Mouse (Mus musculus): ENCODE results near the gene Gabbr2. TPM values are rescaled to one million over a fixed set of nuclear protein-coding genes. Genes with fewer than 3 reads are reported as not detected.

Gene Gabbr2
- total and polyA plus RNA-seq, 3 experiments, result not detected

GRCm38 (mm10) chr4:46775959-46776358, 215.7 kb downstream of the Gabbr2 start (continued):
- no peak for TF ChIP-seq UBTF (IDR thresholded peaks at IDR 0.05; ENCODE audit: low read depth, low read length)
- no peak for TF ChIP-seq HCFC1 (IDR thresholded peaks at IDR 0.05; ENCODE audit: low read depth, low read length)
- 0 out of 2 replicates have a peak, but pooled peaks have one; percentile 43 for TF ChIP-seq MAFK (IDR thresholded peaks at IDR 0.05; ENCODE audit: insufficient replicate concordance, low read length)
- peak; percentile 58 for TF ChIP-seq RCOR1 (conservative IDR thresholded peaks at IDR 0.05; ENCODE audit: low read depth, low read length)
- peak; percentile 41; the same call in 1 of the 2 replicates for TF ChIP-seq CHD2 (IDR thresholded peaks at IDR 0.05; ENCODE audit: low read length)
- TF ChIP-seq CTCF (conservative IDR thresholded peaks at IDR 0.05 in 1 of 2, IDR thresholded peaks at IDR 0.05 in 1 of 2; ENCODE audit: low read depth in 2 of 2, low read length in 2 of 2), result no peak
- no peak for TF ChIP-seq USF1 (IDR thresholded peaks at IDR 0.05; ENCODE audit: low read depth, low read length)
- no peak for TF ChIP-seq GABPA (IDR thresholded peaks at IDR 0.05; ENCODE audit: insufficient replicate concordance, low read depth, low read length)
- TF ChIP-seq MXI1 (IDR thresholded peaks at IDR 0.05; ENCODE audit: low read depth, low read length), result peak; percentile 58; the same call in 1 of the 2 replicates
- TF ChIP-seq KAT2A (IDR thresholded peaks at IDR 0.05; ENCODE audit: insufficient replicate concordance, low read length), result no peak
- TF ChIP-seq NELFE (IDR thresholded peaks at IDR 0.05; ENCODE audit: low read depth, low read length), result no peak
- TF ChIP-seq USF2 (conservative IDR thresholded peaks at IDR 0.05; ENCODE audit: low read depth, low read length), result no peak
- 0 out of 2 replicates have a peak, but pooled peaks have one; percentile 32 for TF ChIP-seq SIN3A (IDR thresholded peaks at IDR 0.05; ENCODE audit: low read length)
- no peak for TF ChIP-seq ZKSCAN1 (IDR thresholded peaks at IDR 0.05; ENCODE audit: borderline replicate concordance, low read depth, low read length)
- TF ChIP-seq MYC (IDR thresholded peaks at IDR 0.05; ENCODE audit: low read depth, low read length), result no peak
- TF ChIP-seq ETS1 (conservative IDR thresholded peaks at IDR 0.05; ENCODE audit: low read depth, low read length), result peak; percentile 56
- TF ChIP-seq ZNF384 (IDR thresholded peaks at IDR 0.05; ENCODE audit: low read depth, low read length), result peak; percentile 61
- no peak for TF ChIP-seq SMC3 (IDR thresholded peaks at IDR 0.05; ENCODE audit: low read depth, low read length)

DNA sequence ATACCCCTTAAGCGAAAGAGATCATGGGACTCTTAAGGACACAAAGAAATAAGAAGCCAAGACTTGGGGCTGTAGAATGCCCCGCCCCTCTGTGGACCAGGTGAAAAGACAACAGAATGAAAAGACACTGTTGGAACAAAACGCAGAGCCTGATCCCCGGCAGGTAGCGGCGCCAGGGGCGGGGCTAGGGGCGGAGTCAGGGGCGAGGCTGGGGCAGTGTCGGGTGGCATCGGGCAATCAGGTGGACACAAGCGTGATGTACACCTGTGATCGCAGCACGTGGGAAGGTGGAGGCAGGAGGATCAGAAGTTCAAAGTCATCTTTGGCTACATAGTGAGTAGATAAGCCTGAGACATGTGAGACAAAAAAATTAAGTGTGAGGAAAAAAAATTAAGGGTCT, 217.0 kb downstream of the Gabbr2 start:
- peaks cover 4% of the 10 kb centered on the region for H3K9me3 ChIP-seq (replicated peaks; ENCODE audit: low read length)
- TF ChIP-seq PAX5 (IDR thresholded peaks at IDR 0.05; ENCODE audit: low read length), result no peak
- no peak for TF ChIP-seq SIN3A (IDR thresholded peaks at IDR 0.05; ENCODE audit: low read length)
- TF ChIP-seq MAFK (IDR thresholded peaks at IDR 0.05; ENCODE audit: insufficient replicate concordance, low read length), result no peak
- no peak for TF ChIP-seq EP300 (IDR thresholded peaks at IDR 0.05; ENCODE audit: low read length)
- no peak for TF ChIP-seq ZMIZ1 (IDR thresholded peaks at IDR 0.05; ENCODE audit: low read depth, low read length)
- no peak for TF ChIP-seq ETS1 (conservative IDR thresholded peaks at IDR 0.05; ENCODE audit: low read depth, low read length)
- TF ChIP-seq ELF1 (IDR thresholded peaks at IDR 0.05; ENCODE audit: low read depth, low read length), result no peak
- TF ChIP-seq KAT2A (IDR thresholded peaks at IDR 0.05; ENCODE audit: insufficient replicate concordance, low read length), result no peak
- TF ChIP-seq CHD1 (IDR thresholded peaks at IDR 0.05; ENCODE audit: low read depth, low read length), result no peak
- TF ChIP-seq TCF12 (IDR thresholded peaks at IDR 0.05; ENCODE audit: low read depth, low read length), result no peak
- no peak for TF ChIP-seq ZKSCAN1 (IDR thresholded peaks at IDR 0.05; ENCODE audit: borderline replicate concordance, low read depth, low read length)
- no peak for TF ChIP-seq JUND (conservative IDR thresholded peaks at IDR 0.05; ENCODE audit: low read depth, low read length)
- no peak for TF ChIP-seq UBTF (IDR thresholded peaks at IDR 0.05; ENCODE audit: low read depth, low read length)
- no peak for TF ChIP-seq TBP (conservative IDR thresholded peaks at IDR 0.05; ENCODE audit: low read depth, low read length)
- no peak for TF ChIP-seq SMC3 (IDR thresholded peaks at IDR 0.05; ENCODE audit: low read depth, low read length)
- TF ChIP-seq POLR2A (IDR thresholded peaks at IDR 0.05; ENCODE audit: low read depth, low read length), result no peak
- H3K27me3 ChIP-seq (replicated peaks), result no peaks in the 10 kb centered on the region
- no peak for DNase-seq (ENCODE audit: extremely low read depth)
- H3K27ac ChIP-seq (ENCODE audit: insufficient read depth, low read depth), result no peak overlapping the region
- dilution Hi-C loops (cut with MboI; ENCODE audit: extremely low pct_ligation_motif_present, extremely low pct_unique_long_range_greater_than_20kb, low sequenced_read_pairs) (no loop called here), in situ Hi-C loops (cut with MboI; ENCODE audit: low pct_ligation_motif_present, low pct_unique_long_range_greater_than_20kb, low sequenced_read_pairs) (no loop called here)
- no peaks in the 10 kb centered on the region for H3K36me3 ChIP-seq (replicated peaks in 1 of 2; ENCODE audit: control insufficient read depth in 1 of 2, insufficient read depth in 1 of 2, low read length in 1 of 2)
- H3K9ac ChIP-seq (ENCODE audit: insufficient read depth, low read depth), result no peak overlapping the region
- no peak overlapping the region for H3K4me3 ChIP-seq (replicated peaks in 1 of 3; ENCODE audit: low read depth in 2 of 3, low read length in 2 of 3, poor library complexity in 1 of 3)
- no peak overlapping the region for H3K4me2 ChIP-seq (ENCODE audit: insufficient read depth, low read depth, poor library complexity, severe bottlenecking)
- H3K4me1 ChIP-seq (ENCODE audit: control insufficient read depth in 1 of 2, insufficient read depth in 2 of 2), result peaks cover 9 to 52% of the 10 kb centered on the region in 2 experiments
- H3K79me2 ChIP-seq (replicated peaks; ENCODE audit: control insufficient read depth, extremely low read depth, insufficient read depth, poor library complexity, severe bottlenecking), result no peaks in the 10 kb centered on the region
